In the genomic region with DNA sequence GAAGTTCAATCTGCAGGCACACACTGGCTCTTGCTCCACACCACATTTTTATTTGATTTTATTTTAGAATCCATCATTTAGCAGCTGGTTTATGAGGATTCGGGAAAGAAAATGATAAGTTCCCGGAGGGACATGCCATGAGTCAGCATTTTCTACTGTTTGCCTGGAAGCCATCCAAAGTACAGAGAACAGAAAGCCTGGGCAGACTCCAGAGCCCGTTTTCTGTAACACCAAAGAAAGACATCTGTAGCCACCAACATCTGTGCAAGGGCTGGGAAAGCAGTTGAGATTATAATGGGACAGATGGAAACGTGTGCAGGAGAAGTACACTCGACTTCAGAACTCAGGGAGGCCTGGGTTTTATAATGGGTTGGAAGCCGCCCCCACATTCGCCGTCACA, we compare ENCODE assay signal across 10 mouse cellular contexts.
A peak's percentile ranks its signal among the peaks of the same experiment; 100 is the strongest.
DNase-seq lines count a peak whose midpoint lies in the region; ATAC-seq and TF ChIP-seq lines count a peak whose summit lies in the region.
"Had no signal": no experiment of that assay in that cellular context is flagged by ENCODE, and none has a peak within 500 bp of the region (broad histone marks: within the 10 kb centered on the region; RNA-seq: fewer than 3 reads in every experiment).

No protein-coding gene starts in this region.

- no peak overlapping the region for H3K27ac ChIP-seq in heart, adult 2 months

- H3K27me3 ChIP-seq in heart, adult 2 months (ENCODE audit: control insufficient read depth, insufficient read depth, low read length), result no peaks in the 10 kb centered on the region

- TF ChIP-seq POLR2A in heart, adult 2 months (IDR thresholded peaks at IDR 0.05; ENCODE audit: insufficient read depth, low read depth, low read length), result no peak

- 72% methylated on average over 8 of the region's 8 CpGs for WGBS in heart, adult 2 months

- no peaks in the 10 kb centered on the region for H3K36me3 ChIP-seq in heart, adult 2 months (ENCODE audit: control insufficient read depth, insufficient read depth, low read length)
- H3K36me3 ChIP-seq: G1E had no signal

- H3K79me2 ChIP-seq in heart, adult 2 months (replicated peaks; ENCODE audit: control insufficient read depth, insufficient read depth, low read length), result no peaks in the 10 kb centered on the region

- H3K4me1 ChIP-seq in heart, adult 2 months (ENCODE audit: control insufficient read depth, insufficient read depth, low read length), result no peaks in the 10 kb centered on the region

- H3K4me3 ChIP-seq in heart, adult 2 months, result no peak overlapping the region

- no peak for TF ChIP-seq CTCF in heart, adult 2 months (IDR thresholded peaks at IDR 0.05)

- TF ChIP-seq EP300 in heart, adult 2 months (IDR thresholded peaks at IDR 0.05; ENCODE audit: insufficient read depth, low read depth, low read length), result no peak

- no peak overlapping the region for H3K9ac ChIP-seq in heart, adult 2 months (ENCODE audit: low read depth, low read length)

- intact Hi-C loops in heart, adult 2 months (cut with DNase I), result no loop called here
- intact Hi-C loops in heart, postnatal 25 days (cut with DNase I), result no loop called here

- no peak for ATAC-seq in granulocyte monocyte progenitor cell, adult 5-6 weeks (replicated peaks; ENCODE audit: poor library complexity, severe bottlenecking)

- DNase-seq in heart, adult 2 months, result peak; percentile 23 to 42
- no peak for DNase-seq in heart, postnatal 25 days (ENCODE audit: low spot score)
- DNase-seq in testis, postnatal 14 days (ENCODE audit: low spot score), result peak; percentile 6
- no peak for DNase-seq in testis, postnatal 10 days (ENCODE audit: low spot score)
- peak; percentile 30 to 46 for DNase-seq in kidney, postnatal 36 days
- DNase-seq in telencephalon, adult 2 months (ENCODE audit: low read depth, low spot score), result peak; percentile 18
- no peak for DNase-seq in urinary bladder, postnatal 14 days (ENCODE audit: low spot score)
- DNase-seq: cerebellum, adult 11-12 months had no signal

Comparison
In these comparisons a context has a peak if more than half of its experiments do, and no peak if none do; other contexts are left out.
1. DNase-seq: peak in heart, adult 2 months (2 of 2), testis, postnatal 14 days (single experiment), kidney, postnatal 36 days (2 of 2) and telencephalon, adult 2 months (single experiment); none in heart, postnatal 25 days (single experiment), testis, postnatal 10 days (single experiment) and urinary bladder, postnatal 14 days (single experiment).